Mouse (Mus musculus): Measurements from ENCODE around the gene Angptl2. TPM values are rescaled to one million over a fixed set of nuclear protein-coding genes. Genes with fewer than 3 reads are reported as not detected.

Gene Angptl2
- polyA plus RNA-seq, 1 experiment from 2014 or later, result 27.0 TPM

DNA sequence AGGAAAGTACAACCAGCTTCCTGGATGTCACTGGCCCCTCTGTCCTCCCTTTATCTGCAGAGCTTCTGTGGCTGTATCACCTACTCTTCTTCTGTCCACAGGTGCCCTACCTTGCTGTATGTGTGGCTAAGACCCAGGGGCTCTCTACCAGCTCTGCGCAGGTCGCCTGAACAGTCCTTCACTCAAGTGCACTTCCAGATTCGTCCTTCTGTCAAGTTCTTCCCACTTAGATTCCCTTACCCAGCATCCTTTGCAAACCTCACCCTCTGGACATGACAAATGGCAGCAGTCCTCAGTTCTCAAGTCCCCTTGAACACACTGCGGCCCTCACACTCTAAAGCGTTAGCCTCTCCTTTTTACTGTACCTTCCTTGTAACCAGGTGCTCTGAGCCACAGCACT, 65.9 kb downstream of the Angptl2 start:
- H3K4me3 ChIP-seq (ENCODE audit: low read length), result no peak overlapping the region
- no peaks in the 10 kb centered on the region for H3K9me3 ChIP-seq (ENCODE audit: control insufficient read depth, low read length)
- H3K4me2 ChIP-seq (replicated peaks; ENCODE audit: low read depth, low read length), result no peak overlapping the region
- H3K36me3 ChIP-seq (ENCODE audit: control insufficient read depth, insufficient read depth, low read length), result no peaks in the 10 kb centered on the region
- WGBS, result 86% methylated on average over 5 of the region's 5 CpGs
- H3K4me1 ChIP-seq (ENCODE audit: control insufficient read depth, insufficient read depth, low read length), result no peaks in the 10 kb centered on the region; the same call in 1 of the 2 replicates
- H3K27ac ChIP-seq (ENCODE audit: low read depth, low read length), result no peak overlapping the region
- H3K9ac ChIP-seq (ENCODE audit: low read depth, low read length), result no peak overlapping the region
- H3K27me3 ChIP-seq (ENCODE audit: control insufficient read depth, insufficient read depth, low read length), result no peaks in the 10 kb centered on the region
- ATAC-seq (ENCODE audit: low FRiP score, low TSS enrichment), result no peak

DNA sequence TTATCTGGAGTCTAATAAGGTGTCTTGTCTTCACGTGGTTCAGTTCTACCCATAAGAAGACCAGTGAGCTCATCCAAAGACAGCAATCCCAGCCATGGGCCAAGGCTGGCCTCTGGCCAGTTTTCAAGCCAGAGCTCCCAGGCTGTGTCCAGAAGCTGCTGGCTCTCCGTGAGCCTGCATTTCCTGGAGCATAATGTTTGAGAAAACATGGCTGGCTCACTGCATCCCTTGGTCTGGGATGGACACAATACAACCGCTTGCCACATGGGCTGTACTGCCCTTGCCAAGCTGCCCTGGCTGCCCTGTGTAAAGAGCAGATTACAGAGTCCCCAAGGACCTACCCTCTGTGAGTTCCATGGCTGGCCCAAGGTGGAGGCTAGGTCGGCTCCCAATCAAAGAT, 67.0 kb downstream of the Angptl2 start:
- Histone ChIP-seq H3K4me2 (replicated peaks; ENCODE audit: low read depth, low read length) (no peak overlapping the region), H3K9ac (ENCODE audit: low read depth, low read length) (no peak overlapping the region), H3K9me3 (ENCODE audit: control insufficient read depth, low read length) (peaks cover 3% of the 10 kb centered on the region; the same call in 1 of the 2 replicates), H3K27ac (ENCODE audit: low read depth, low read length) (no peak overlapping the region), H3K4me3 (ENCODE audit: low read length) (no peak overlapping the region), H3K4me1 (ENCODE audit: control insufficient read depth, insufficient read depth, low read length) (no peaks in the 10 kb centered on the region; the same call in 1 of the 2 replicates), H3K36me3 (ENCODE audit: control insufficient read depth, insufficient read depth, low read length) (no peaks in the 10 kb centered on the region), H3K27me3 (ENCODE audit: control insufficient read depth, insufficient read depth, low read length) (no peaks in the 10 kb centered on the region)
- no peak for ATAC-seq (ENCODE audit: low FRiP score, low TSS enrichment)
- WGBS, result 74% methylated on average over 4 of the region's 4 CpGs

DNA sequence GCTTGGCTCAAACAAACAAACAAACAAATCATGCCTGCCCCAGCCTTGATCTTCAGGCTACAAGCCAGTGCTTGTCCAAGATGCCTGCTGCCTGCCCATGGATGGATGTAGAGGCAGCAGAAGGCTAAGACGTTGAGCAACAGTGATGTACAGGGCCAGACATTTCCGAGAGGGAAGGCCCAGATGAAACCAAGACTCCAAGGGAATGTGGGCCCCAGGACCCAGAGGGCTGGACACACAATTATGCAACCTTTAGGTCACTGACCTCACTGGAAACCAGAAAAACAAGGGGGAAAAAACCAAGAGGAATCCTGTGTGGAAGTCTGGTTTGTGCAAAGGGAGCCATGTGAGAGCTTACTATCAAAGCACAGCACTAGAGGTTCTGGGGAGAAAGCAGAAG, 67.8 kb downstream of the Angptl2 start:
- H3K4me1 ChIP-seq (ENCODE audit: control insufficient read depth, insufficient read depth, low read length), result no peaks in the 10 kb centered on the region; the same call in 1 of the 2 replicates
- H3K4me2 ChIP-seq (replicated peaks; ENCODE audit: low read depth, low read length), result no peak overlapping the region
- H3K36me3 ChIP-seq (ENCODE audit: control insufficient read depth, insufficient read depth, low read length), result no peaks in the 10 kb centered on the region
- H3K9ac ChIP-seq (ENCODE audit: low read depth, low read length), result no peak overlapping the region
- H3K27me3 ChIP-seq (ENCODE audit: control insufficient read depth, insufficient read depth, low read length), result no peaks in the 10 kb centered on the region
- H3K9me3 ChIP-seq (ENCODE audit: control insufficient read depth, low read length), result peaks cover 7% of the 10 kb centered on the region; the same call in 1 of the 2 replicates
- no peak for ATAC-seq (ENCODE audit: low FRiP score, low TSS enrichment)
- no peak overlapping the region for H3K4me3 ChIP-seq (ENCODE audit: low read length)
- WGBS, result 71% methylated on average over 2 of the region's 2 CpGs
- no peak overlapping the region for H3K27ac ChIP-seq (ENCODE audit: low read depth, low read length)

DNA sequence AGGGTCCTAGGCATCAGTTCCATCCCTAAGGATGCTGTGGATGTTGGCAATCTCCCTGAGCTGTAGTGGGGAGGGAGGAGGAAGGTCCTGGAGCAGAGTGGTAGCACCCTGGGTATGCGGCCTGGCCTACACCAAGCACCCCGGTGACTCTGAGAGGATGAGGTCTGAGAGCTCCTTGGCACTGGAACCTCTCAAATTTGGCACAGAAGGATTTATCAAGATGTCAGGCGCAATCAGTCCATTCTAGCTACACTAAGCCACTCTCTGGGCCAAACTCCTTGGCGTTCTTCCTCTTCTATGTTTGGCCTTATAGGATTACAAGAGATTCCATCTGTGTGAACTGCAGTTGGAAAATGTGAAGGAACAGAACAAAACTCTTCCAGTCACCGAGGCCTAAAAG, 73.0 kb downstream of the Angptl2 start:
- Histone ChIP-seq H3K4me3 (ENCODE audit: low read length) (no peak overlapping the region), H3K27me3 (ENCODE audit: control insufficient read depth, insufficient read depth, low read length) (no peaks in the 10 kb centered on the region), H3K9me3 (ENCODE audit: control insufficient read depth, low read length) (peaks cover 7% of the 10 kb centered on the region; the same call in 1 of the 2 replicates), H3K27ac (ENCODE audit: low read depth, low read length) (no peak overlapping the region), H3K36me3 (ENCODE audit: control insufficient read depth, insufficient read depth, low read length) (no peaks in the 10 kb centered on the region), H3K4me1 (ENCODE audit: control insufficient read depth, insufficient read depth, low read length) (no peaks in the 10 kb centered on the region), H3K4me2 (replicated peaks; ENCODE audit: low read depth, low read length) (no peak overlapping the region), H3K9ac (ENCODE audit: low read depth, low read length) (no peak overlapping the region)
- ATAC-seq (ENCODE audit: low FRiP score, low TSS enrichment), result no peak
- 93% methylated on average over 5 of the region's 5 CpGs for WGBS

DNA sequence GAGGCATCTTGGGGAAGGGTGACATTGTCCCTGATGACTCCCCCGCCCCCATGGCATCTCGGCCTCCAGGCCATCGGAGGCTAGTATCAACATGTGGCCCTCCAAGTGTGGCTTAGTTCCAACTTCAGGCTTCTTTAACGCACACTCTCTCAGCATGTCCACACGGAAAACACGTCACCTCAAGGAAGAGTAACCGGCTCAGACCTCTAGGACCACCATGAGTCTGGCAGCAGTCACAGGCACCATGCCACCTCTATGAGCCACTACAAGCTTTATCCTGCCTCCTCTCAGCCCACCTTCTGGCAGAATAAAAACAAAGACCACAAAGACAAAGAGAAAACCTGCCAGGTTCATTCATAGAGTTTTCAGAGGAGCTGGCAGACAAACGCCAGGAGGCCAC, 74.6 kb downstream of the Angptl2 start:
- Histone ChIP-seq H3K36me3 (ENCODE audit: control insufficient read depth, insufficient read depth, low read length) (no peaks in the 10 kb centered on the region), H3K9ac (ENCODE audit: low read depth, low read length) (no peak overlapping the region), H3K27ac (ENCODE audit: low read depth, low read length) (no peak overlapping the region), H3K27me3 (ENCODE audit: control insufficient read depth, insufficient read depth, low read length) (no peaks in the 10 kb centered on the region), H3K4me1 (ENCODE audit: control insufficient read depth, insufficient read depth, low read length) (no peaks in the 10 kb centered on the region), H3K9me3 (ENCODE audit: control insufficient read depth, low read length) (peaks cover 7% of the 10 kb centered on the region; the same call in 1 of the 2 replicates), H3K4me2 (replicated peaks; ENCODE audit: low read depth, low read length) (no peak overlapping the region), H3K4me3 (ENCODE audit: low read length) (no peak overlapping the region)
- no peak for ATAC-seq (ENCODE audit: low FRiP score, low TSS enrichment)
- 86% methylated on average over 8 of the region's 8 CpGs for WGBS

DNA sequence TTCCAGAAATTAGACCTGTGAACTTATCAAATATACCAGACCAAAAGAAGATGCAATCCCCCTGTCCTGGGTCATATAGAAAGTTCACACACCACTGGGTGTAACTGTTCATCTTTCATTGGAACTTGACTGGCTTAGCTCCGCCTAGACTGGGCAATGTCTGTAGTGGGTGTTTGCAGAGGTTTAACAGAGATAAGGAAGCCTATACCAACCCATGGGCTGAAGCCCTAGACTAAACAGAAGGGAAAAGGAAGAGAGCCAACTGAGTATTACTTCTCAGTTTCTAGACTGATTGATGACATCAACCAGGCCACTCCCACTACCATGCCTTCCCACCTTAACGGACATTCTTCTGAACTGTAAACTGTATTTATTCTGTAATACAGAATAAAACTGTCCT, 76.2 kb downstream of the Angptl2 start:
- H3K4me2 ChIP-seq (replicated peaks; ENCODE audit: low read depth, low read length), result no peak overlapping the region
- ATAC-seq (ENCODE audit: low FRiP score, low TSS enrichment), result no peak
- no peaks in the 10 kb centered on the region for H3K36me3 ChIP-seq (ENCODE audit: control insufficient read depth, insufficient read depth, low read length)
- H3K4me3 ChIP-seq (ENCODE audit: low read length), result no peak overlapping the region
- 75% methylated on average over 2 of the region's 2 CpGs for WGBS
- H3K27me3 ChIP-seq (ENCODE audit: control insufficient read depth, insufficient read depth, low read length), result no peaks in the 10 kb centered on the region
- peaks cover 7% of the 10 kb centered on the region; the same call in 1 of the 2 replicates for H3K9me3 ChIP-seq (ENCODE audit: control insufficient read depth, low read length)
- no peaks in the 10 kb centered on the region for H3K4me1 ChIP-seq (ENCODE audit: control insufficient read depth, insufficient read depth, low read length)
- no peak overlapping the region for H3K9ac ChIP-seq (ENCODE audit: low read depth, low read length)
- no peak overlapping the region for H3K27ac ChIP-seq (ENCODE audit: low read depth, low read length)

DNA sequence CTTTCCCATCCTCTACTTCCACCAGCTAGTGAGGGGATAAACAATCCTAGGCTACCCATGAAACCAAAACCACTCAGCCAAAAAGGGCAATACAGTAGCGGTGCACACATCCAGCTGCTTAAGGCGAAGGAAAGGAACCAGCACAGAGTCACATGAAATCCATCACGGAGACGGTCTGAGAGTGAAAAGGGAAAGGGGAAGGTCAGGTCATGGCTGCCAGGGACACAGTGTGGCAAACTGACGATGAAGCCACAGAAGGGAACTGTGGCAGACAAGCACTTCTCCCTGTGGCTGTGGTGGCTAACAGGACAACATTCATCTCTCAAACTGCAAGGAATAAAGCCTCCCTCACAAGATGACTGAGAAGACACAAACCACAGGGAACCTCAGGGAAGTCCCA, 79.2 kb downstream of the Angptl2 start:
- Histone ChIP-seq H3K27ac (ENCODE audit: low read depth, low read length) (no peak overlapping the region), H3K36me3 (ENCODE audit: control insufficient read depth, insufficient read depth, low read length) (no peaks in the 10 kb centered on the region), H3K27me3 (ENCODE audit: control insufficient read depth, insufficient read depth, low read length) (no peaks in the 10 kb centered on the region), H3K4me3 (ENCODE audit: low read length) (no peak overlapping the region), H3K9ac (ENCODE audit: low read depth, low read length) (no peak overlapping the region), H3K9me3 (ENCODE audit: control insufficient read depth, low read length) (no peaks in the 10 kb centered on the region), H3K4me1 (ENCODE audit: control insufficient read depth, insufficient read depth, low read length) (no peaks in the 10 kb centered on the region), H3K4me2 (replicated peaks; ENCODE audit: low read depth, low read length) (no peak overlapping the region)
- ATAC-seq (ENCODE audit: low FRiP score, low TSS enrichment), result no peak
- WGBS, result 80% methylated on average over 5 of the region's 5 CpGs

Other genes starting within 250 kb of the Angptl2 start
- 19.0 and 21.1 TPM in 2 replicates for gene Slc2a8, start 234.0 kb upstream of the Angptl2 start, polyA plus RNA-seq (2014; fragmentation: Nextera tagmentation; extraction: Ambion mirVana)
- 11.6 and 12.1 TPM in 2 replicates for gene Garnl3, start 84.4 kb upstream of the Angptl2 start, polyA plus RNA-seq (2014; fragmentation: Nextera tagmentation; extraction: Ambion mirVana)
- 4.8 and 7.9 TPM in 2 replicates for gene Ralgps1, start 155.4 kb downstream of the Angptl2 start, polyA plus RNA-seq (2014; fragmentation: Nextera tagmentation; extraction: Ambion mirVana)
- gene Zbtb34, start 215.3 kb downstream of the Angptl2 start, polyA plus RNA-seq (2014; fragmentation: Nextera tagmentation; extraction: Ambion mirVana), result 3.5 and 8.1 TPM in 2 replicates

All from kidney, embryonic 14.5 days (tissue).